Mouse (Mus musculus) midbrain, postnatal 0 days (tissue): Measurements from ENCODE around the gene Itprid2. TPM values are rescaled to one million over a fixed set of nuclear protein-coding genes. Genes with fewer than 3 reads are reported as not detected.
"Not testable (repeated sequence)": the region's sequence is repeated elsewhere in the genome, so short reads cannot be mapped to it uniquely, and the experiment has no call there.

Experiments
- ATAC-seq: fragments of 200-750 bp; cut with Nextera tagmentation; 2 replicates; pipeline ENCODE4 v1.8.0; 2017; ENCODE audit warnings: moderate number of reproducible peaks, mild to moderate bottlenecking, moderate TSS enrichment, moderate library complexity; ENCODE audit not compliant: low FRiP score
- DNase-seq: peaks from one replicate; pipeline ENCODE4 v3.0.0-alpha.2; 2015; ENCODE audit warnings: low spot score
- H3K27ac ChIP-seq: fragments of 300-500 bp; sonication (generic); 2 replicates; pipeline ENCODE4 v1.5.1; 2014; ENCODE audit warnings: low read depth, mild to moderate bottlenecking, low read length, mixed read lengths
- H3K27me3 ChIP-seq: fragments of 300-500 bp; sonication (generic); 2 replicates; pipeline ENCODE4 v1.6.1; 2014; ENCODE audit warnings: low read length, control low read depth, mixed read lengths; ENCODE audit not compliant: insufficient read depth
- H3K36me3 ChIP-seq: fragments of 300-500 bp; sonication (generic); 2 replicates; pipeline ENCODE4 v1.6.1; 2014; ENCODE audit warnings: low read length, control low read depth, mixed read lengths; ENCODE audit not compliant: insufficient read depth
- H3K4me1 ChIP-seq: fragments of 300-500 bp; sonication (generic); 2 replicates; pipeline ENCODE4 v1.6.1; 2014; ENCODE audit warnings: mild to moderate bottlenecking, control low read depth, antibody characterized with exemption, low read length, mixed read lengths; ENCODE audit not compliant: insufficient read depth
- H3K4me2 ChIP-seq: fragments of 300-500 bp; sonication (generic); 2 replicates; pipeline ENCODE4 v1.6.1; 2014; ENCODE audit warnings: low read depth, mild to moderate bottlenecking, low read length, mixed read lengths; ENCODE audit not compliant: poor library complexity, severe bottlenecking
- H3K4me3 ChIP-seq: fragments of 300-500 bp; sonication (generic); 2 replicates; pipeline ENCODE4 v1.5.1; 2014; ENCODE audit warnings: low read depth, mild to moderate bottlenecking, low read length, moderate library complexity
- H3K9ac ChIP-seq: fragments of 300-500 bp; sonication (generic); replicated peaks from 2 replicates; pipeline ENCODE4 v1.6.1; 2014; ENCODE audit warnings: mild to moderate bottlenecking, low read length, moderate library complexity, mixed read lengths; ENCODE audit not compliant: poor library complexity, severe bottlenecking
- H3K9me3 ChIP-seq: fragments of 300-500 bp; sonication (generic); 2 replicates; pipeline ENCODE4 v1.6.1; 2016; ENCODE audit warnings: low read length, control low read depth
- CTCF ChIP-seq: IDR thresholded peaks from 2 replicates; pipeline ENCODE4 v1.5.1; 2016; ENCODE audit warnings: antibody characterized with exemption, mild to moderate bottlenecking
- WGBS: fragments of 180-500 bp; shearing (Covaris S2); extraction: QIAGEN DNeasy Blood & Tissue Kit; methylation state at CpG from one replicate; pipeline ENCODE4 v1.1.7; 2014; 5-methylcytosine and 5-hydroxymethylcytosine counted together
- polyA plus RNA-seq: library from polyadenylated mRNA; unstranded; fragments of >200 nt; fragmentation: Nextera tagmentation; extraction: Ambion mirVana; gene quantifications from 2 replicates; pipeline ENCODE4 v1.2.1, GENCODE M21; 2015
- total RNA-seq: library from RNA; depleted of rRNA; stranded (reverse); fragments of >200 nt; gene quantifications from 2 replicates; pipeline ENCODE4 v1.2.3, GENCODE M21; 2014; rRNA removed

Itprid2 gene
- total RNA-seq: 9.7 and 10.0 TPM in 2 replicates
- polyA plus RNA-seq: 3.4 TPM in 2 replicates

DNA sequence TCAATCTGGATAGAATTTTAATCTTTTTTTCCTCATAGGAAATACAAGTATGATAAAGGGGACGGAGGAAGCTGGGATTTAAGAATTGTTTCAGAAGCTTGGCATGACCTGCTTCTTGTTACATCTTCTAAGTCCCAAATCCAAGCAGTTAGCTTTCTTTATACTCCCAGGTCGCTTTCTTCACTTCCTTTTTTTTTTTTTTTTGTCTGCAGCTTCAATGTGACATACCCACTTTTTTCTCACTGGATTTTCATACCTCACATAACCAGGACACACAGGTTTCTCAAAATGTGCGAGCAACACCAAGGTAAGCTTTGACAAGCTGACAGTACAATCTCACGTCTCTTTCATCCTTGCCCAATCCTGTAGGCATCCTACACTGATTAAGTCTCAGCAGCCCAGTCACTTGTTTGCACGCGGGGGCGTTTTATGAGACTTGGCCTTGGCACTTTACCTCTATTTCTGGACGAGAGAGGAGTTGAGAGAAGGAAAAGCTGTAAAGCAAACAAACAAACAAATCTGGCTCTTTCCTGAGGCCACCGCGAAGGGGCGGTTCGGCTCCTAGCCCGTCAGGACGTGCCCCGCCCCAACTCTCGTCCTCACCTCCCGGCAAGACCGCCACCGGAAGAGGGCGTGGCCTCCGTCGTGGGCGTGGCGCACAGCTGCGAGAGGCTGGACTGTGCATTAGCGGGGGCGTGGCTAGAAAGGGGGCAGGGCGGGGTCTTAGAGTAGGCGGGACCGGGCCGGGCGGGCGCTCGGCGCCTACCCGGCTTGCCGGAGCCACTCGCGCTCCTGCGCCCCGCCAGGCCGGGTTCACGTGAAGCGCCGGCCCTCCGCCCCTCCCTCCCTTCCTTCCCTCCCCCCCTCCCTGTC lies at the start of gene Itprid2:
Itprid2 (plus strand) TSS at position 825 of the 873 bp plus-strand sequence.
- H3K27me3 ChIP-seq: no peaks in the 10 kb centered on the region
- TF ChIP-seq CTCF: peak; percentile 49
- no peaks in the 10 kb centered on the region for H3K9me3 ChIP-seq

DNA sequence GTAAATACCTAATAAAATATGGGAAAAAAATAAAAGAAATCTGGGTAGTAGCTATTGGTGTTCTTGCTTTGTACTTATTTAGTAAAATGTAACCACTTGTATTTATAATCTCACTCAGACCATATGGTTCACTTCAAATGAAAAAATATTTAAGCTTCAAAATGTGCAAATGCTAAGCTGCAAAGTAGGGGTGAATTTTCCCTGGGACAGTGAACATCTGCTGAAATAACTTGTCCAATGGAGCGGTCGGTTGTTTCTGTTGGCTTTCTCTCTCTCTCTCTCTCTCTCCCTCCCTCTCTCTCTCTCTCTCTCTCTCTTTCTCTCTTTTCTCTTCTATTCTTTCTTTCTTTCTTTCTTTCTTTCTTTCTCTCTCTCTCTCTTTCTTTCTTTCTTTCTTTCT lies 39.0 kb upstream of the Itprid2 start:
- no peak overlapping the region for H3K9ac ChIP-seq
- no peak for TF ChIP-seq CTCF
- DNase-seq: no peak
- H3K4me1 ChIP-seq: no peaks in the 10 kb centered on the region
- 81% methylated on average over 2 of the region's 2 CpGs for WGBS
- ATAC-seq: no peak
- no peaks in the 10 kb centered on the region for H3K27me3 ChIP-seq
- H3K9me3 ChIP-seq: no peaks in the 10 kb centered on the region
- no peak overlapping the region for H3K4me2 ChIP-seq
- H3K36me3 ChIP-seq: no peaks in the 10 kb centered on the region
- no peak overlapping the region for H3K4me3 ChIP-seq
- no peak overlapping the region for H3K27ac ChIP-seq

More for the DNA sequence above, at the start of gene Itprid2:
- H3K27ac ChIP-seq: peak within 1 kb of the TSS; percentile 73
- WGBS: 3% methylated on average over 40 of the region's 46 CpGs
- H3K4me1 ChIP-seq: 0 out of 2 replicates have a peak, but pooled peaks cover 4% of the 10 kb centered on the region
- H3K9ac ChIP-seq: peak within 1 kb of the TSS; percentile 85
- no peaks in the 10 kb centered on the region for H3K36me3 ChIP-seq
- DNase-seq (peak; percentile 96), ATAC-seq (peak; percentile 98)
- peak within 1 kb of the TSS; percentile 94 for H3K4me3 ChIP-seq
- H3K4me2 ChIP-seq: peak within 1 kb of the TSS; percentile 94

DNA sequence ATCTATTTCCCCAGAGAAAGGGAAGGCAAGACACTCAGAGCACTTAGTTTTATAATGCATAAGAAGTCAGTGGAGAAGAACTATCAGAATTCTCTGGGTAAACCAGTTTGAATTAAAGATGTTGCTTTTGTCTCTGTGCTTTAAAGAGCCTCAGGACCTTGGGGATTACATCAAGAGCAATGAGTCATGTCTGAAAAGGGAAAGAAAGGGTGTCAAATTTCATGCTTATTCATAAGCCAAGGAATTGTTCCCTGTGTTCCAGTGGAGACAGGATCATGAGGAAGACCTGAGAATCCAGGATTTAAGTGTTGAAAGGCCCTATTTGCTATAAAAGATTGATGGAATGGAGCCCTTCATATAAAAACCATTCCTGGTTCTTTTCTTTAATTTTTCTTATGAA lies 38.1 kb upstream of the Itprid2 start:
- DNase-seq: no peak

DNA sequence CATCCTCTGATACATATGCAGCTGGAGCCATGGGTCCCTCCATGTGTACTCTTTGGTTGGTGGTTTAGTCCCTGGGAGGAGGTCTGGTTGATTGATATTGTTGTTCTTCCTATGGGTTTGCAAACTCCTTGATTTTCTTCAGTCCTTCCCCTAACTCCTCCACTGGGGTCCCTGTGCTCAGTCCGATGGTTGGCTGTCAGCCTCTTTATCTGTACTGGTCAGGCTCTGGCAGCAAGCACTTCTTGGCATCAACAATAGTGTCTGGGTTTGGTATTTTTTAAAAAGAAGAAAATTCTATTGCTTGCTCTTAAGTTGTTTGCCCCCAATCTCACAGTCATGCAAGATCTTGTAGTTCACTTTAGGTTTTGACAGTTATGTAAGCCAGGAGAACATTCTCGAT lies 34.0 kb upstream of the Itprid2 start:
- H3K4me3 ChIP-seq, DNase-seq, H3K27me3 ChIP-seq, H3K27ac ChIP-seq, ATAC-seq, H3K9ac ChIP-seq, H3K9me3 ChIP-seq, H3K4me2 ChIP-seq, H3K36me3 ChIP-seq, H3K4me1 ChIP-seq: not testable (repeated sequence)
- WGBS: 51% methylated on average over 2 of the region's 2 CpGs

More for the DNA sequence above, 38.1 kb upstream of the Itprid2 start:
- Histone ChIP-seq H3K9me3 (no peaks in the 10 kb centered on the region), H3K27me3 (no peaks in the 10 kb centered on the region), H3K4me3 (no peak overlapping the region), H3K36me3 (no peaks in the 10 kb centered on the region), H3K9ac (no peak overlapping the region), H3K27ac (no peak overlapping the region), H3K4me1 (peaks cover 3% of the 10 kb centered on the region; the same call in 1 of the 2 replicates), H3K4me2 (no peak overlapping the region)
- no peak for ATAC-seq
- no peak for TF ChIP-seq CTCF

DNA sequence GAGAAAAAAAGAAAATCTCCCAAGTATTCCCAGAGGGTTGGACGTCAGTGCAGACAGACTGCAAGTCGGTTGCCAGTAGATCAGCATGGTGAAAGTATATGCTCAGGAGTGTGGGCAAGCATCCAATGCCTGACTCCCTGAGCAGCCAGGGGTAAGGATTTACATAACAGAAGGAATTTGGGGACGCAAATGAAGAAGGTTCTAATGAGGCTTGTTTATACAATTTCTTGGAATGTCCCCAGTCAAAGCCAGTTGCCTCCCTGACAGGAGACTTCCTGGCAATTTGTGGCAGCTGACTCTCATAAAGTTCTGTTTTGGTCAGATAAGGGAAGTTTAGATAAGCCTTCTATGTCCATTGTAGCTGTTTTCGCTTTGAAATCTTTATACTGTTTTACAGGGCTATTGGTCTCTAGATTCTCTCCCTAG lies 33.4 kb upstream of the Itprid2 start:
- Histone ChIP-seq H3K27me3 (no peaks in the 10 kb centered on the region), H3K27ac (no peak overlapping the region), H3K9me3 (no peaks in the 10 kb centered on the region), H3K4me1 (peaks cover 3% of the 10 kb centered on the region; the same call in 1 of the 2 replicates), H3K4me2 (no peak overlapping the region), H3K4me3 (no peak overlapping the region), H3K36me3 (no peaks in the 10 kb centered on the region), H3K9ac (no peak overlapping the region)
- ATAC-seq: no peak
- WGBS: 30% methylated on average over 4 of the region's 4 CpGs
- peak; percentile 49 for DNase-seq
- no peak for TF ChIP-seq CTCF

DNA sequence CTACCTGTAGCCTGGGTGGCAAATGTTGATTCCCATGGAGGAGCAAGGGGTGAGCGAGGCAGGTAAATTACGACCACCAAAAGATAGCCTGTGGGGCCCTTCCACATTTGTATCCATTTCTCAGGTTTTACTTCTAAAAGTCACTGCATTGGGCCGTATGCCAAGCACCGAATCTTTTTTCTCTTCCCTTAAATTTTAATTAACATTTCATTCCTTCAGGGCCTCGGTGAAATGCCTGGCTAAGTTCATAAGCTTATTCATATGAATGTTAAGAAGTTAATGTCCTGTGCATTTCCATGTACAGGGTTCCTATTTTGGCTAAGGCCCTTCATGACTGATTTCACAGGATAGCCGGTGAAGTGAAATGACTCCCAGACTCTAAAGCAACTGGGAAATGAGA lies 32.8 kb upstream of the Itprid2 start:
- 57% methylated on average over 6 of the region's 6 CpGs for WGBS
- Histone ChIP-seq H3K4me3 (no peak overlapping the region), H3K27me3 (no peaks in the 10 kb centered on the region), H3K9ac (no peak overlapping the region), H3K4me1 (peaks cover 3% of the 10 kb centered on the region; the same call in 1 of the 2 replicates), H3K27ac (no peak overlapping the region), H3K36me3 (no peaks in the 10 kb centered on the region), H3K9me3 (no peaks in the 10 kb centered on the region), H3K4me2 (no peak overlapping the region)
- TF ChIP-seq CTCF: no peak
- ATAC-seq (no peak), DNase-seq (no peak)
